Mouse (Mus musculus) cortical plate, adult 2 months (tissue): ENCODE measurements around the gene Psme1.

Experiments
- CTCF ChIP-seq: fragments of 200-500 bp; IDR thresholded peaks from 2 replicates; pipeline ENCODE4 v1.5.1; 2011; ENCODE audit warnings: mild to moderate bottlenecking, control low read depth, low read length; ENCODE audit not compliant: insufficient read depth; ENCODE audit errors: extremely low read depth
- POLR2A ChIP-seq: fragments of 200-500 bp; IDR thresholded peaks from 2 replicates; pipeline ENCODE4 v1.6.1; 2011; ENCODE audit warnings: mild to moderate bottlenecking, low read length, control low read depth; ENCODE audit not compliant: insufficient read depth; ENCODE audit errors: extremely low read depth

- TF ChIP-seq CTCF: no peak
- TF ChIP-seq POLR2A: no peak
Measured at GRCm38 (mm10) chr14:55544334-55544733, 33.6 kb upstream of the Psme1 start.
